Mouse (Mus musculus) C2C12 (cell line): ENCODE data around the gene Gm20696. TPM values are rescaled to one million over a fixed set of nuclear protein-coding genes. Genes with fewer than 3 reads are reported as not detected.

ENCODE experiments used
- H3K27me3 ChIP-seq: one replicate; pipeline ENCODE4 v1.6.1; 2011; ENCODE audit not compliant: control insufficient read depth, insufficient read depth, insufficient read length
- H3K36me3 ChIP-seq: one replicate; pipeline ENCODE4 v1.6.1; 2011; ENCODE audit not compliant: control insufficient read depth, insufficient read depth
- H3K4me3 ChIP-seq: one replicate; pipeline ENCODE4 v1.5.1; 2011; ENCODE audit warnings: mild to moderate bottlenecking, control low read depth; ENCODE audit not compliant: poor library complexity, insufficient read depth, severe bottlenecking
- H3K79me2 ChIP-seq: one replicate; pipeline ENCODE4 v1.6.1; 2011; ENCODE audit not compliant: control insufficient read depth, insufficient read depth
- H3K79me3 ChIP-seq: one replicate; pipeline ENCODE4 v1.6.1; 2011; ENCODE audit warnings: low read depth, control low read depth
- H3ac ChIP-seq: one replicate; pipeline ENCODE3; 2011; ENCODE audit warnings: low read depth; ENCODE audit not compliant: control insufficient read depth, insufficient read length
- CEBPB ChIP-seq: IDR thresholded peaks from one replicate; pipeline ENCODE4 v1.6.1; 2011; ENCODE audit warnings: low read depth, mild to moderate bottlenecking, control low read depth, moderate library complexity
- CTCF ChIP-seq: IDR thresholded peaks from one replicate; pipeline ENCODE4 v1.5.1; 2011; ENCODE audit not compliant: control insufficient read depth, insufficient read depth, insufficient read length
- FOSL1 ChIP-seq: IDR thresholded peaks from one replicate; pipeline ENCODE4 v1.8.0; 2011; ENCODE audit warnings: mild to moderate bottlenecking, low read length; ENCODE audit not compliant: poor library complexity, insufficient read depth, severe bottlenecking
- MAX ChIP-seq: IDR thresholded peaks from one replicate; pipeline ENCODE4 v1.6.1; 2011; ENCODE audit warnings: mild to moderate bottlenecking, control low read depth
- MYOD1 ChIP-seq: IDR thresholded peaks from one replicate; pipeline ENCODE4 v1.6.1; 2011; ENCODE audit warnings: low read depth; ENCODE audit not compliant: control insufficient read depth, insufficient read length
- MYOG ChIP-seq: IDR thresholded peaks from one replicate; pipeline ENCODE4 v1.6.1; 2011; ENCODE audit not compliant: control insufficient read depth, insufficient read length; ENCODE audit errors: extremely low read depth
- USF1 ChIP-seq: IDR thresholded peaks from one replicate; pipeline ENCODE4 v1.6.1; 2011; ENCODE audit warnings: low read depth, mild to moderate bottlenecking, control low read depth, moderate library complexity
- polyA plus RNA-seq: library from polyadenylated mRNA; unstranded; fragments of >200 nt; fragmentation: generic; extraction: Trizol; gene quantifications from one replicate; pipeline ENCODE4 v1.2.1, GENCODE M21; 2012; ENCODE audit warnings: missing spikeins

The Gm20696 gene
- polyA plus RNA-seq, 1 experiment = 0.20 TPM

- no peak overlapping the region for H3ac ChIP-seq
- H3K27me3 ChIP-seq = no peaks in the 10 kb centered on the region
- no peaks in the 10 kb centered on the region for H3K36me3 ChIP-seq
- no peaks in the 10 kb centered on the region for H3K79me2 ChIP-seq
- no peak overlapping the region for H3K4me3 ChIP-seq
- TF ChIP-seq MAX = no peak
- no peak for TF ChIP-seq MYOD1
- TF ChIP-seq MYOG = no peak
- no peak for TF ChIP-seq CTCF
- TF ChIP-seq USF1 = no peak
- no peak for TF ChIP-seq CEBPB
- H3K79me3 ChIP-seq = no peaks in the 10 kb centered on the region
Measured at GRCm38 (mm10) chr6:99625306-99625705, 41.3 kb downstream of the Gm20696 start.

DNA sequence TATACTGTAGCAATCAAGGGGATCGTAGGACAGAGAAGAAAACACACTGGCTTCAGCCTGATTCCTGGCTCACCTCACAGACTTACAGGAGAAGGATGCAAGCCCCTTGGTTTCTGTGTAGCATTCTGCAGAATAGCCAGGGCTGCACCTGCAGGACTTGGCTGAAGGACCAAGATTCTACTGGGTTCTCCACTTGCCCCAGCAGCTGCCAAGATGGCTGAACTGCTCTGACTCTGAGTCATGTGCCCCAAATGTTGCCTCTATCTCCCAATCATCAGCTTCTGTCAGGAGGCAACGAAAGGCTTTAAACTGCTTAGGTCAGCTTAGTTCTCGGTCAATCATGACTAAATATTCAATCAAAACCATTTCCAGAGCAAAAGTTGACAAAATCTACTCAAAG, 42.1 kb downstream of the Gm20696 start:
- no peaks in the 10 kb centered on the region for H3K79me3 ChIP-seq
- H3K36me3 ChIP-seq = no peaks in the 10 kb centered on the region
- H3K27me3 ChIP-seq = no peaks in the 10 kb centered on the region

DNA sequence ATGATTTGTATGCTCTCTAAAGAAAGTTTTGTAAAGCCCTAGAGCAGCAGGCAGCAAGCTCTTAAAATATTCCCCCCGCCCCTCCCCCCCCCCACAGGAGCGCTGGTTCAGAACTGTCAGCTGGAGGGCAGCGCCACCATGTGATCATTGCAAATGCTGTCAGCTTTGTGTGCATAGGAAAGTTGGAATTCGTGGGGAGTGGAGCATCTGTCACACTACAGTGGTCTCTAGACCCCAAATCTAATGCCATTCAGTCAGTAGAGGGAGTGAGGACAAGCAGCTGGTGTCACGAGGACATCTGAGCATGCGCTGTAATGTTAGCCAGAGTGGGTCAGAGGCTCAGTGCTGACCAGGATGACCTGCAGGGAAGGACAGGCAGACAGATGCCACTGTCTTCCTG, 43.0 kb downstream of the Gm20696 start:
- H3K79me3 ChIP-seq = no peaks in the 10 kb centered on the region
- no peaks in the 10 kb centered on the region for H3K79me2 ChIP-seq
- no peaks in the 10 kb centered on the region for H3K36me3 ChIP-seq
- H3K4me3 ChIP-seq = no peak overlapping the region
- TF ChIP-seq FOSL1 (no peak), CTCF (no peak), MYOD1 (no peak), CEBPB (no peak), MYOG (no peak), USF1 (no peak), MAX (no peak)
- H3K27me3 ChIP-seq = no peaks in the 10 kb centered on the region
- no peak overlapping the region for H3ac ChIP-seq

More for the DNA sequence above, 42.1 kb downstream of the Gm20696 start:
- no peak overlapping the region for H3ac ChIP-seq
- H3K79me2 ChIP-seq = no peaks in the 10 kb centered on the region
- H3K4me3 ChIP-seq = no peak overlapping the region
- TF ChIP-seq CTCF (no peak), MYOG (no peak), FOSL1 (no peak)

DNA sequence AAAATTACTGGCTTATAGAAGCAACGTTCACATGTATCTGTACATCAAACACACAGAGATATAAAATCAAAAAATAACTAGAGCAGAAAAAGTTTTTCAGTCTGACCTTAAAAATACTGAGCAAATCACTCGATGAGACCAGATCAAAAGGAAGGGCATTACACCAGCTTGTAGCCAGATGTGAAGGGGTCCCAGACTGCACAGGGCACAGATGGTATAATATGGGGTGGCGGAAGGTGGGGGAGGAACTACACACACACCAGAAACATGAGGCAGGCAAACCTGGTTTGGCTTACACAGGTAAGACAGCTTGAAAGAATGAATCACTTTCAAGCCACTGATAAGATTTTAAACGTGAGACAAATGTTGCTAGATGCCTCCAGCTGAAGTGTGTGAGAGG, 45.4 kb downstream of the Gm20696 start:
- TF ChIP-seq MYOG = no peak
- no peak for TF ChIP-seq MAX
- no peak for TF ChIP-seq MYOD1
- TF ChIP-seq CTCF = no peak
- TF ChIP-seq USF1 = no peak
- no peak for TF ChIP-seq CEBPB
- no peak for TF ChIP-seq FOSL1
- Histone ChIP-seq H3K79me2 (no peaks in the 10 kb centered on the region), H3K36me3 (no peaks in the 10 kb centered on the region), H3K4me3 (no peak overlapping the region), H3K27me3 (no peaks in the 10 kb centered on the region), H3K79me3 (no peaks in the 10 kb centered on the region), H3ac (no peak overlapping the region)

GRCm38 (mm10) chr6:99620471-99620870, 46.1 kb downstream of the Gm20696 start:
- no peak for TF ChIP-seq MAX
- no peak for TF ChIP-seq FOSL1
- no peak for TF ChIP-seq MYOG
- TF ChIP-seq CEBPB = no peak
- no peak for TF ChIP-seq CTCF
- TF ChIP-seq USF1 = no peak
- TF ChIP-seq MYOD1 = no peak
- H3K36me3 ChIP-seq = no peaks in the 10 kb centered on the region
- H3K79me2 ChIP-seq = no peaks in the 10 kb centered on the region
- H3K27me3 ChIP-seq = no peaks in the 10 kb centered on the region
- no peaks in the 10 kb centered on the region for H3K79me3 ChIP-seq
- H3ac ChIP-seq = no peak overlapping the region
- no peak overlapping the region for H3K4me3 ChIP-seq

GRCm38 (mm10) chr6:99619964-99620363, 46.6 kb downstream of the Gm20696 start:
- H3ac ChIP-seq = no peak overlapping the region
- no peaks in the 10 kb centered on the region for H3K27me3 ChIP-seq
- H3K4me3 ChIP-seq = no peak overlapping the region
- H3K79me2 ChIP-seq = no peaks in the 10 kb centered on the region
- no peaks in the 10 kb centered on the region for H3K79me3 ChIP-seq
- H3K36me3 ChIP-seq = no peaks in the 10 kb centered on the region
- TF ChIP-seq MYOD1 (no peak), FOSL1 (no peak), CEBPB (no peak), MAX (no peak), CTCF (no peak), USF1 (no peak), MYOG (no peak)
